Mouse (Mus musculus): ENCODE data around the gene Fut8. TPM values are rescaled to one million over a fixed set of nuclear protein-coding genes. Genes with fewer than 3 reads are reported as not detected.

Gene Fut8
- 7.1 and 7.2 TPM in 2 replicates for polyA plus RNA-seq (2015; fragmentation: Nextera tagmentation; extraction: Ambion mirVana)

GRCm38 (mm10) chr12:77237950-77238530 is at the start of gene Fut8:
TSS of gene Fut8 (plus strand) at chr12:77238125.
- peak; percentile 84 for ATAC-seq (ENCODE audit: low read depth)
- no peaks in the 10 kb centered on the region for H3K36me3 ChIP-seq (ENCODE audit: control insufficient read depth, insufficient read depth)
- H3K4me2 ChIP-seq (ENCODE audit: low read depth, low read length), result peak within 1 kb of the TSS; percentile 98
- peak within 1 kb of the TSS; percentile 92 for H3K4me3 ChIP-seq (ENCODE audit: low read depth, low read length)
- no peaks in the 10 kb centered on the region for H3K27me3 ChIP-seq (ENCODE audit: control insufficient read depth, insufficient read depth, low read depth, low read length)
- under 1% methylated on average over 46 of the region's 46 CpGs for WGBS (ENCODE audit: insufficient replicate concordance)
- H3K9ac ChIP-seq (ENCODE audit: low read depth, low read length), result peak within 1 kb of the TSS; percentile 75
- peaks cover 9% of the 10 kb centered on the region for H3K4me1 ChIP-seq (ENCODE audit: control insufficient read depth, low read depth, low read length)
- peak within 1 kb of the TSS; percentile 72 for H3K27ac ChIP-seq (ENCODE audit: low read length)
- H3K9me3 ChIP-seq (replicated peaks; ENCODE audit: control insufficient read depth, low read length), result no peaks in the 10 kb centered on the region

GRCm38 (mm10) chr12:77189161-77189560 is 48.8 kb upstream of the Fut8 start:
- WGBS (ENCODE audit: insufficient replicate concordance), result 33% methylated on average over 4 of the region's 4 CpGs
- Histone ChIP-seq H3K4me2 (ENCODE audit: low read depth, low read length) (no peak overlapping the region), H3K9ac (ENCODE audit: low read depth, low read length) (no peak overlapping the region), H3K36me3 (ENCODE audit: control insufficient read depth, insufficient read depth) (no peaks in the 10 kb centered on the region), H3K4me3 (ENCODE audit: low read depth, low read length) (no peak overlapping the region), H3K4me1 (ENCODE audit: control insufficient read depth, low read depth, low read length) (no peaks in the 10 kb centered on the region), H3K27me3 (ENCODE audit: control insufficient read depth, insufficient read depth, low read depth, low read length) (no peaks in the 10 kb centered on the region), H3K9me3 (replicated peaks; ENCODE audit: control insufficient read depth, low read length) (no peaks in the 10 kb centered on the region), H3K27ac (ENCODE audit: low read length) (no peak overlapping the region)
- no peak for ATAC-seq (ENCODE audit: low read depth)

DNA sequence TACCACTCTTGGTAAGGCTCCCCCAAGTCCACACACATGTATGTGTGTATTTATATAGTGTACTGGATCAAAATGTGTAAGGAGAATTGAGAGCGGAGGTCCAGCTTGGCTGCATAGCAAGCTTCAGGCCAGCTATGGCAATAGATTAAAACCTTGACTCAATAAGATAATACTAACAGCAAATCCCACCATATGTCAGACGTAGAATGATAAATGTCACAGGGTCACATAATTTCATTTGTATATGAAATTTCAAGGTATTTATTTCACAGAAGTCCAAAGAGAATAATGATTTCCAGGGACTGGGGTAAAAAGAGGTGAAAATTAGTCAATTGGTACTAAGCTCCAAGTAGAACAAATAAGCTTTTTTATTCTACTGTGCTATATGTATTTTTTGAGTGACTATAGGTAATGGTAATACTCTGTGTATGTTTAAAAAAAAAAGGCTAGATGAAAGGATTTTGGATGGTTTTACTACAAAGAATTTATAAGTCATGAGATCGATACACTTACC is 47.9 kb upstream of the Fut8 start:
- ATAC-seq (ENCODE audit: low read depth), result no peak
- 64% methylated on average over 3 of the region's 3 CpGs for WGBS (ENCODE audit: insufficient replicate concordance)
- H3K36me3 ChIP-seq (ENCODE audit: control insufficient read depth, insufficient read depth), result no peaks in the 10 kb centered on the region
- no peak overlapping the region for H3K9ac ChIP-seq (ENCODE audit: low read depth, low read length)
- no peaks in the 10 kb centered on the region for H3K9me3 ChIP-seq (replicated peaks; ENCODE audit: control insufficient read depth, low read length)
- no peak overlapping the region for H3K4me3 ChIP-seq (ENCODE audit: low read depth, low read length)
- H3K4me2 ChIP-seq (ENCODE audit: low read depth, low read length), result no peak overlapping the region
- no peaks in the 10 kb centered on the region for H3K27me3 ChIP-seq (ENCODE audit: control insufficient read depth, insufficient read depth, low read depth, low read length)
- no peaks in the 10 kb centered on the region for H3K4me1 ChIP-seq (ENCODE audit: control insufficient read depth, low read depth, low read length)
- no peak overlapping the region for H3K27ac ChIP-seq (ENCODE audit: low read length)

DNA sequence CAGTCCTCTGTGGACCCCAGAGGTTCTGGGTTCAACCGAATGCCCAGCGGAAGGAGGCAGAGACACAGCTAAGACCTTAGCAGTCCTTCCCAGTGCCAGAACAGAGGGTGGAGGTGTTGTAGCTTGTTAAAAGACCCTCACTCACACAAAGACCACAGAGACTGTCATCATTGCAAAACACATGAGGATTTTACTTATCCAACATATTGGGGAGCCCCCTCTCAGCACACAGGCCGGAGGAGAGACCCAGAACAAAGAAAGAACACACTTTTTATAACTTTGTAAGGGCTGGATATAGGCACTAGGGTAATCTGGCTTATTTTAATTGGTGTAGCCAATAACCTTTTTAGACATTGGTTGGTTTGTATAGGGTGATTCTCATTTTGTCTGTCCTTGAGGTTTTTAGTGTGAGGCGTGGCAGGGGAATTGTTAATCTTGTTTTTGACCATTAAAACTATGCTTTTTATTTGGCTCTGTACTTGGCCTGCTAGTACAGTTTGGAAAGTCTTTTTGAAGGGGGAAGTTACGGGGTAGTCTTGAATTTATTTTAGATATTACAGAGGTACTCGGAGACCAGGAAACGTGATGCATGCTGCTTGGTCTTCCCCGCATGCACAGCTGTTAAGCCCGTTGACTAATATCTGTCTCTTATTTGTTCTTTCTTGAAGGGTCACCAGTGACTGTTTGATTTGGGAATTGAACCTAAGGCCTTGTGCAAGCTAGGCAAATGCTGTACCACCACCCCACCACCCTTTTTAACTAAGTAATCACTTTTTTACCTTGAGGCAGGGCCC is 46.2 kb upstream of the Fut8 start:
- WGBS (ENCODE audit: insufficient replicate concordance), result 71% methylated on average over 9 of the region's 9 CpGs
- H3K36me3 ChIP-seq (ENCODE audit: control insufficient read depth, insufficient read depth), result no peaks in the 10 kb centered on the region
- H3K27me3 ChIP-seq (ENCODE audit: control insufficient read depth, insufficient read depth, low read depth, low read length), result no peaks in the 10 kb centered on the region
- no peaks in the 10 kb centered on the region for H3K4me1 ChIP-seq (ENCODE audit: control insufficient read depth, low read depth, low read length)
- no peak overlapping the region for H3K4me2 ChIP-seq (ENCODE audit: low read depth, low read length)
- H3K27ac ChIP-seq (ENCODE audit: low read length), result no peak overlapping the region
- no peak for ATAC-seq (ENCODE audit: low read depth)
- no peak overlapping the region for H3K9ac ChIP-seq (ENCODE audit: low read depth, low read length)
- H3K4me3 ChIP-seq (ENCODE audit: low read depth, low read length), result no peak overlapping the region
- H3K9me3 ChIP-seq (replicated peaks; ENCODE audit: control insufficient read depth, low read length), result no peaks in the 10 kb centered on the region

DNA sequence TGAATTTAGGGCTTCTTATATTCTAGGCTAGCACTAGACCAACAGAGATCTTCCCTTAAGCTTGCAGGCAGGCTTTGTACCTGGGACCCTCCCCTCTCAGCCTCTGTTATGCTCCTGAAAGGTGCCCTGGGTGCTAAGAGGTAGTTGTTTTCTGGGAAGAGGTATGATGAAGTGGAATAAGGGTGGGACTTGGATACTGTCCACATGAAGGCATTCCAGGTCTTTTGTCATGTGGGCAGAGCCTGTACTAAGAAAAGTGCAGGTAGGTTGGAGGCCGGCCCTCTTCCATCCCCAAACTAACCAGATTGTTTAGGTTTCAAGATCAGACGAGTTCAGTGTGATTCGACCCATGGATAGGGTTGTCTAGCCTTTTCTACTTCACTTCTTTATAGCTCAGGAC is 45.2 kb upstream of the Fut8 start:
- Histone ChIP-seq H3K9me3 (replicated peaks; ENCODE audit: control insufficient read depth, low read length) (no peaks in the 10 kb centered on the region), H3K36me3 (ENCODE audit: control insufficient read depth, insufficient read depth) (no peaks in the 10 kb centered on the region)
- WGBS (ENCODE audit: insufficient replicate concordance), result 65% methylated on average over 3 of the region's 3 CpGs

DNA sequence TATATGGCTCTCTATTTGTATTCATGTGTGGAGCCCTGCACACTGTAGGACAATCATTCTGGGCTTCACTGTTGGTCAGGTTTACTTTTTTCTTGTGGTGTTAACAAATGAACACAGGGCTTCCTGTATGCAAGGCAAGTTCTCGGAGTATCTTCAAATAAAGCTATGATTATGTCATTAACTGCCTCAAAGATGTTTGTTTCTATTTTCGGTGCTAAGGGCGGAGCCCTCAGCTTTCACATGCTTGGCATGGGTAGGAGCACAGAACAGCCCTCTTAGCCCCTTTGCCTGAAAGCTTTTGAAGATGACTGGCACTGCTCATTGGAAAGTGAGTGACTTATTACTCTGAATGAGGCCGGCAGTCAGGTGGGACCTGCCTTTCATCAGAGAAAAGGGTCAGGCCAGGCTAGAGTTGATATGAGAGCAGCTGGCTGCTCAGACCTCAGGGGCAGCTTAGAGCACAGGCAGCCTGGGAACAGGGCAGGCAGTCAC is 44.7 kb upstream of the Fut8 start:
- H3K4me2 ChIP-seq (ENCODE audit: low read depth, low read length), result no peak overlapping the region
- H3K4me3 ChIP-seq (ENCODE audit: low read depth, low read length), result no peak overlapping the region
- no peak for ATAC-seq (ENCODE audit: low read depth)
- H3K36me3 ChIP-seq (ENCODE audit: control insufficient read depth, insufficient read depth), result no peaks in the 10 kb centered on the region
- 36% methylated on average over 4 of the region's 4 CpGs for WGBS (ENCODE audit: insufficient replicate concordance)
- H3K4me1 ChIP-seq (ENCODE audit: control insufficient read depth, low read depth, low read length), result peaks cover 5% of the 10 kb centered on the region; the same call in 1 of the 2 replicates
- no peak overlapping the region for H3K27ac ChIP-seq (ENCODE audit: low read length)
- H3K9ac ChIP-seq (ENCODE audit: low read depth, low read length), result no peak overlapping the region
- no peaks in the 10 kb centered on the region for H3K9me3 ChIP-seq (replicated peaks; ENCODE audit: control insufficient read depth, low read length)
- H3K27me3 ChIP-seq (ENCODE audit: control insufficient read depth, insufficient read depth, low read depth, low read length), result no peaks in the 10 kb centered on the region

More for the DNA sequence above, 45.2 kb upstream of the Fut8 start:
- Histone ChIP-seq H3K27me3 (ENCODE audit: control insufficient read depth, insufficient read depth, low read depth, low read length) (no peaks in the 10 kb centered on the region), H3K9ac (ENCODE audit: low read depth, low read length) (no peak overlapping the region), H3K4me3 (ENCODE audit: low read depth, low read length) (no peak overlapping the region), H3K4me1 (ENCODE audit: control insufficient read depth, low read depth, low read length) (peaks cover 2% of the 10 kb centered on the region; the same call in 1 of the 2 replicates), H3K27ac (ENCODE audit: low read length) (no peak overlapping the region), H3K4me2 (ENCODE audit: low read depth, low read length) (no peak overlapping the region)
- no peak for ATAC-seq (ENCODE audit: low read depth)

- H3K27ac ChIP-seq (ENCODE audit: low read length), result no peak overlapping the region
- H3K4me2 ChIP-seq (ENCODE audit: low read depth, low read length), result no peak overlapping the region
- H3K4me3 ChIP-seq (ENCODE audit: low read depth, low read length), result no peak overlapping the region
- no peaks in the 10 kb centered on the region for H3K9me3 ChIP-seq (replicated peaks; ENCODE audit: control insufficient read depth, low read length)
- 53% methylated on average over 2 of the region's 2 CpGs for WGBS (ENCODE audit: insufficient replicate concordance)
- peaks cover 5% of the 10 kb centered on the region; the same call in 1 of the 2 replicates for H3K4me1 ChIP-seq (ENCODE audit: control insufficient read depth, low read depth, low read length)
- H3K36me3 ChIP-seq (ENCODE audit: control insufficient read depth, insufficient read depth), result no peaks in the 10 kb centered on the region
- H3K9ac ChIP-seq (ENCODE audit: low read depth, low read length), result no peak overlapping the region
- no peaks in the 10 kb centered on the region for H3K27me3 ChIP-seq (ENCODE audit: control insufficient read depth, insufficient read depth, low read depth, low read length)
- ATAC-seq (ENCODE audit: low read depth), result no peak
These were observed 42.9 kb upstream of the Fut8 start for GRCm38 (mm10) chr12:77195044-77195443.

GRCm38 (mm10) chr12:77196529-77197095 is 41.3 kb upstream of the Fut8 start:
- H3K9ac ChIP-seq (ENCODE audit: low read depth, low read length), result no peak overlapping the region
- no peak overlapping the region for H3K27ac ChIP-seq (ENCODE audit: low read length)
- no peaks in the 10 kb centered on the region for H3K36me3 ChIP-seq (ENCODE audit: control insufficient read depth, insufficient read depth)
- ATAC-seq (ENCODE audit: low read depth), result no peak
- no peaks in the 10 kb centered on the region for H3K27me3 ChIP-seq (ENCODE audit: control insufficient read depth, insufficient read depth, low read depth, low read length)
- no peak overlapping the region for H3K4me3 ChIP-seq (ENCODE audit: low read depth, low read length)
- H3K4me1 ChIP-seq (ENCODE audit: control insufficient read depth, low read depth, low read length), result peaks cover 5% of the 10 kb centered on the region; the same call in 1 of the 2 replicates
- 77% methylated on average over 2 of the region's 2 CpGs for WGBS (ENCODE audit: insufficient replicate concordance)
- no peaks in the 10 kb centered on the region for H3K9me3 ChIP-seq (replicated peaks; ENCODE audit: control insufficient read depth, low read length)
- no peak overlapping the region for H3K4me2 ChIP-seq (ENCODE audit: low read depth, low read length)

Data from liver, embryonic 16.5 days (tissue).